Mouse (Mus musculus) gastrocnemius, adult 8-10 months (tissue): ENCODE results near the gene Hemk1. TPM values are rescaled to one million over a fixed set of nuclear protein-coding genes. Genes with fewer than 3 reads are reported as not detected.
"Not testable (repeated sequence)": the region's sequence is repeated elsewhere in the genome, so short reads cannot be mapped to it uniquely, and the experiment has no call there.

ENCODE experiments used
- DNase-seq, 2 experiments: peaks; one replicate each; pipeline ENCODE4 v3.0.0; 2022; ENCODE audit warnings: low spot score in 2 of 2
- total RNA-seq, 4 experiments: library from RNA; stranded (reverse); gene quantifications; 2 replicates each; pipeline ENCODE4 v1.2.4; 2022

The Hemk1 gene
- total RNA-seq, 4 experiments from 2014 or later: 9.6 to 16.3 (median 11.7) TPM

GRCm38 (mm10) chr9:107309171-107309570 is 29.0 kb downstream of the Hemk1 start:
- peak; percentile 25 to 37 for DNase-seq

GRCm38 (mm10) chr9:107308346-107309000 is 29.7 kb downstream of the Hemk1 start:
- peak; percentile 66 to 78 for DNase-seq

- DNase-seq: peak; percentile 85 to 93
Measured at GRCm38 (mm10) chr9:107307886-107308285, 30.3 kb downstream of the Hemk1 start.

- DNase-seq: peak in 1 of 2 experiments; percentile 12
Measured at GRCm38 (mm10) chr9:107307099-107307872, 30.9 kb downstream of the Hemk1 start.

GRCm38 (mm10) chr9:107306673-107307072 is 31.5 kb downstream of the Hemk1 start:
- DNase-seq: not testable (repeated sequence)

- DNase-seq: peak; percentile 41 to 67
Measured at GRCm38 (mm10) chr9:107305601-107306542, 32.3 kb downstream of the Hemk1 start.

- no peak for DNase-seq
Measured at GRCm38 (mm10) chr9:107305012-107305411, 33.1 kb downstream of the Hemk1 start.

- DNase-seq: no peak
Measured at GRCm38 (mm10) chr9:107304383-107304782, 33.8 kb downstream of the Hemk1 start.

- DNase-seq: no peak
Measured at GRCm38 (mm10) chr9:107303900-107304299, 34.2 kb downstream of the Hemk1 start.

- DNase-seq: no peak
Measured at GRCm38 (mm10) chr9:107303121-107303820, 34.9 kb downstream of the Hemk1 start.

GRCm38 (mm10) chr9:107302592-107302991 is 35.6 kb downstream of the Hemk1 start:
- no peak for DNase-seq

GRCm38 (mm10) chr9:107301554-107302331 is 36.4 kb downstream of the Hemk1 start:
- no peak for DNase-seq

GRCm38 (mm10) chr9:107300224-107300973 is 37.8 kb downstream of the Hemk1 start:
- no peak for DNase-seq

GRCm38 (mm10) chr9:107299783-107300182 is 38.4 kb downstream of the Hemk1 start:
- no peak for DNase-seq

GRCm38 (mm10) chr9:107298876-107299275 is 39.3 kb downstream of the Hemk1 start:
- no peak for DNase-seq

- DNase-seq: no peak
Measured at GRCm38 (mm10) chr9:107298059-107298780, 39.9 kb downstream of the Hemk1 start.

- no peak for DNase-seq
Measured at GRCm38 (mm10) chr9:107297658-107298057, 40.5 kb downstream of the Hemk1 start.

- no peak for DNase-seq
Measured at GRCm38 (mm10) chr9:107297059-107297458, 41.1 kb downstream of the Hemk1 start.

- peak; percentile 93 to 95 for DNase-seq
Measured at GRCm38 (mm10) chr9:107296501-107296965, 41.6 kb downstream of the Hemk1 start.
